Mouse (Mus musculus): ENCODE data around the gene Spg20.

DNA sequence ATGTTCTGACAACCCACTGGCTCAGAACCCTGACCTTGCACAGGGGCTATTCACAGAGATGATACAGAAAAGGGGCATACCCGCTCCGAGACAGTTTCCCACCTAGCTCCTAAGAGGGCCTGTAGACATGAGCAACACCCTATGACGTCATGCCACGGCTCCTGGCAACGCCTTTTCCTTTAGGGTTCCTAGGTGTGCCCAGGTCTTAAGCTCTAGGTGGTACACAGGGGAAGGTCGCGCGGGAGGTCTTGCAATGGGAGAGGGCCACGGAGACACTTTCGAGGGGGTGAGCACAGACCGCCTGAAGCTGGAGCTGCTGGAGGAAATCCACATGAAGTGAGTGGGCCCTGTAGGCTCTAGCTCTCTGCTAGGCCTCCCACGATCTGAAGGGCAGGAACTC lies 27.9 kb downstream of the Spg20 start:
- TF ChIP-seq CTCF (IDR thresholded peaks at IDR 0.05; ENCODE audit: borderline replicate concordance, insufficient read depth, low read depth, low read length) (no peak), POLR2A (IDR thresholded peaks at IDR 0.05; ENCODE audit: borderline replicate concordance, insufficient read depth, low read length) (no peak)

All from cerebellum, adult 2 months (tissue).